Mouse (Mus musculus): ENCODE results near the gene Ccdc28a. TPM values are rescaled to one million over a fixed set of nuclear protein-coding genes. Genes with fewer than 3 reads are reported as not detected.

Gene Ccdc28a
- polyA plus RNA-seq, 1 experiment = 12.9 TPM

- H3K36me3 ChIP-seq (ENCODE audit: control insufficient read depth, insufficient read depth, low read length, poor library complexity, severe bottlenecking) = no peaks in the 10 kb centered on the region
- H3K27ac ChIP-seq (ENCODE audit: insufficient read depth, low read length) = no peak overlapping the region
- no peaks in the 10 kb centered on the region for H3K27me3 ChIP-seq (ENCODE audit: control insufficient read depth, insufficient read depth, low read length, poor library complexity, severe bottlenecking)
- no peaks in the 10 kb centered on the region for H3K9me3 ChIP-seq (replicated peaks; ENCODE audit: control insufficient read depth, insufficient read depth, low read length, poor library complexity, severe bottlenecking)
- peak overlapping the region; percentile 42 for H3K4me3 ChIP-seq (ENCODE audit: low read depth, low read length)
- peak overlapping the region; percentile 64 for H3K9ac ChIP-seq (ENCODE audit: low read depth, poor library complexity, severe bottlenecking)
- TF ChIP-seq EP300 (IDR thresholded peaks at IDR 0.05; ENCODE audit: insufficient read depth, low read depth, low read length) = no peak
- TF ChIP-seq CTCF (IDR thresholded peaks at IDR 0.05; ENCODE audit: low read depth, low read length) = no peak
- TF ChIP-seq POLR2A (IDR thresholded peaks at IDR 0.05; ENCODE audit: insufficient read depth, low read length) = no peak
- no peaks in the 10 kb centered on the region for H3K4me1 ChIP-seq (ENCODE audit: control insufficient read depth, insufficient read depth, low read length)
These were observed 21.4 kb downstream of the Ccdc28a start for GRCm38 (mm10) chr10:18213373-18213772.

GRCm38 (mm10) chr10:18210726-18211125 is 24.1 kb downstream of the Ccdc28a start, which contains the start of gene Ect2l:
Gene Ect2l (minus strand): TSS chr10:18210890.
- Histone ChIP-seq H3K9me3 (replicated peaks; ENCODE audit: control insufficient read depth, insufficient read depth, low read length, poor library complexity, severe bottlenecking) (no peaks in the 10 kb centered on the region), H3K27me3 (ENCODE audit: control insufficient read depth, insufficient read depth, low read length, poor library complexity, severe bottlenecking) (no peaks in the 10 kb centered on the region), H3K4me3 (ENCODE audit: low read depth, low read length) (no peak within 1 kb of the TSS), H3K27ac (ENCODE audit: insufficient read depth, low read length) (no peak within 1 kb of the TSS), H3K4me1 (ENCODE audit: control insufficient read depth, insufficient read depth, low read length) (no peaks in the 10 kb centered on the region), H3K36me3 (ENCODE audit: control insufficient read depth, insufficient read depth, low read length, poor library complexity, severe bottlenecking) (no peaks in the 10 kb centered on the region), H3K9ac (ENCODE audit: low read depth, poor library complexity, severe bottlenecking) (no peak within 1 kb of the TSS)
- TF ChIP-seq EP300 (IDR thresholded peaks at IDR 0.05; ENCODE audit: insufficient read depth, low read depth, low read length) = 0 out of 2 replicates have a peak, but pooled peaks have one; percentile 39
- TF ChIP-seq CTCF (IDR thresholded peaks at IDR 0.05; ENCODE audit: low read depth, low read length) = peak; percentile 87
- TF ChIP-seq POLR2A (IDR thresholded peaks at IDR 0.05; ENCODE audit: insufficient read depth, low read length) = no peak

- H3K27ac ChIP-seq (ENCODE audit: insufficient read depth, low read length) = no peak overlapping the region
- no peaks in the 10 kb centered on the region for H3K9me3 ChIP-seq (replicated peaks; ENCODE audit: control insufficient read depth, insufficient read depth, low read length, poor library complexity, severe bottlenecking)
- no peak overlapping the region for H3K4me3 ChIP-seq (ENCODE audit: low read depth, low read length)
- H3K4me1 ChIP-seq (ENCODE audit: control insufficient read depth, insufficient read depth, low read length) = peaks cover under 1% of the 10 kb centered on the region
- H3K36me3 ChIP-seq (ENCODE audit: control insufficient read depth, insufficient read depth, low read length, poor library complexity, severe bottlenecking) = no peaks in the 10 kb centered on the region
- no peaks in the 10 kb centered on the region for H3K27me3 ChIP-seq (ENCODE audit: control insufficient read depth, insufficient read depth, low read length, poor library complexity, severe bottlenecking)
- TF ChIP-seq POLR2A (IDR thresholded peaks at IDR 0.05; ENCODE audit: insufficient read depth, low read length) = no peak
- TF ChIP-seq CTCF (IDR thresholded peaks at IDR 0.05; ENCODE audit: low read depth, low read length) = no peak
- TF ChIP-seq EP300 (IDR thresholded peaks at IDR 0.05; ENCODE audit: insufficient read depth, low read depth, low read length) = no peak
- H3K9ac ChIP-seq (ENCODE audit: low read depth, poor library complexity, severe bottlenecking) = no peak overlapping the region
These were observed 24.7 kb downstream of the Ccdc28a start for GRCm38 (mm10) chr10:18210119-18210518.

GRCm38 (mm10) chr10:18204067-18204466 is 30.7 kb downstream of the Ccdc28a start:
- TF ChIP-seq EP300 (IDR thresholded peaks at IDR 0.05; ENCODE audit: insufficient read depth, low read depth, low read length) (peak; percentile 77), POLR2A (IDR thresholded peaks at IDR 0.05; ENCODE audit: insufficient read depth, low read length) (no peak)
- no peaks in the 10 kb centered on the region for H3K36me3 ChIP-seq (ENCODE audit: control insufficient read depth, insufficient read depth, low read length, poor library complexity, severe bottlenecking)
- no peak overlapping the region for H3K9ac ChIP-seq (ENCODE audit: low read depth, poor library complexity, severe bottlenecking)
- H3K27ac ChIP-seq (ENCODE audit: insufficient read depth, low read length) = no peak overlapping the region
- no peak overlapping the region for H3K4me3 ChIP-seq (ENCODE audit: low read depth, low read length)
- H3K27me3 ChIP-seq (ENCODE audit: control insufficient read depth, insufficient read depth, low read length, poor library complexity, severe bottlenecking) = no peaks in the 10 kb centered on the region
- peaks cover 1% of the 10 kb centered on the region for H3K4me1 ChIP-seq (ENCODE audit: control insufficient read depth, insufficient read depth, low read length)
- peaks cover 5% of the 10 kb centered on the region for H3K9me3 ChIP-seq (replicated peaks; ENCODE audit: control insufficient read depth, insufficient read depth, low read length, poor library complexity, severe bottlenecking)

GRCm38 (mm10) chr10:18202401-18202800 is 32.4 kb downstream of the Ccdc28a start:
- H3K36me3 ChIP-seq (ENCODE audit: control insufficient read depth, insufficient read depth, low read length, poor library complexity, severe bottlenecking) = no peaks in the 10 kb centered on the region
- H3K27ac ChIP-seq (ENCODE audit: insufficient read depth, low read length) = no peak overlapping the region
- no peak for TF ChIP-seq EP300 (IDR thresholded peaks at IDR 0.05; ENCODE audit: insufficient read depth, low read depth, low read length)
- TF ChIP-seq POLR2A (IDR thresholded peaks at IDR 0.05; ENCODE audit: insufficient read depth, low read length) = no peak
- no peak for TF ChIP-seq CTCF (IDR thresholded peaks at IDR 0.05; ENCODE audit: low read depth, low read length)
- H3K27me3 ChIP-seq (ENCODE audit: control insufficient read depth, insufficient read depth, low read length, poor library complexity, severe bottlenecking) = no peaks in the 10 kb centered on the region
- H3K4me1 ChIP-seq (ENCODE audit: control insufficient read depth, insufficient read depth, low read length) = peaks cover 1% of the 10 kb centered on the region
- H3K9ac ChIP-seq (ENCODE audit: low read depth, poor library complexity, severe bottlenecking) = no peak overlapping the region
- no peak overlapping the region for H3K4me3 ChIP-seq (ENCODE audit: low read depth, low read length)
- peaks cover 10% of the 10 kb centered on the region for H3K9me3 ChIP-seq (replicated peaks; ENCODE audit: control insufficient read depth, insufficient read depth, low read length, poor library complexity, severe bottlenecking)

GRCm38 (mm10) chr10:18200656-18201055 is 34.1 kb downstream of the Ccdc28a start:
- no peak for TF ChIP-seq CTCF (IDR thresholded peaks at IDR 0.05; ENCODE audit: low read depth, low read length)
- no peak for TF ChIP-seq POLR2A (IDR thresholded peaks at IDR 0.05; ENCODE audit: insufficient read depth, low read length)
- TF ChIP-seq EP300 (IDR thresholded peaks at IDR 0.05; ENCODE audit: insufficient read depth, low read depth, low read length) = no peak
- H3K36me3 ChIP-seq (ENCODE audit: control insufficient read depth, insufficient read depth, low read length, poor library complexity, severe bottlenecking) = no peaks in the 10 kb centered on the region

More at GRCm38 (mm10) chr10:18200656-18201055, 34.1 kb downstream of the Ccdc28a start:
- H3K27me3 ChIP-seq (ENCODE audit: control insufficient read depth, insufficient read depth, low read length, poor library complexity, severe bottlenecking) = no peaks in the 10 kb centered on the region
- no peak overlapping the region for H3K4me3 ChIP-seq (ENCODE audit: low read depth, low read length)
- H3K9ac ChIP-seq (ENCODE audit: low read depth, poor library complexity, severe bottlenecking) = no peak overlapping the region
- H3K27ac ChIP-seq (ENCODE audit: insufficient read depth, low read length) = no peak overlapping the region
- H3K4me1 ChIP-seq (ENCODE audit: control insufficient read depth, insufficient read depth, low read length) = peaks cover 1% of the 10 kb centered on the region
- H3K9me3 ChIP-seq (replicated peaks; ENCODE audit: control insufficient read depth, insufficient read depth, low read length, poor library complexity, severe bottlenecking) = peaks cover 10% of the 10 kb centered on the region
